Mouse (Mus musculus): Measurements from ENCODE around the gene Mylk. TPM values are rescaled to one million over a fixed set of nuclear protein-coding genes. Genes with fewer than 3 reads are reported as not detected.
A peak's percentile ranks its signal among the peaks of the same experiment; 100 is the strongest.
"Not testable (repeated sequence)": the region's sequence is repeated elsewhere in the genome, so short reads cannot be mapped to it uniquely, and the experiment has no call there.

Gene Mylk
- 2.8 and 6.0 TPM in 2 replicates for polyA plus RNA-seq (2015; fragmentation: Nextera tagmentation; extraction: Ambion mirVana)

DNA sequence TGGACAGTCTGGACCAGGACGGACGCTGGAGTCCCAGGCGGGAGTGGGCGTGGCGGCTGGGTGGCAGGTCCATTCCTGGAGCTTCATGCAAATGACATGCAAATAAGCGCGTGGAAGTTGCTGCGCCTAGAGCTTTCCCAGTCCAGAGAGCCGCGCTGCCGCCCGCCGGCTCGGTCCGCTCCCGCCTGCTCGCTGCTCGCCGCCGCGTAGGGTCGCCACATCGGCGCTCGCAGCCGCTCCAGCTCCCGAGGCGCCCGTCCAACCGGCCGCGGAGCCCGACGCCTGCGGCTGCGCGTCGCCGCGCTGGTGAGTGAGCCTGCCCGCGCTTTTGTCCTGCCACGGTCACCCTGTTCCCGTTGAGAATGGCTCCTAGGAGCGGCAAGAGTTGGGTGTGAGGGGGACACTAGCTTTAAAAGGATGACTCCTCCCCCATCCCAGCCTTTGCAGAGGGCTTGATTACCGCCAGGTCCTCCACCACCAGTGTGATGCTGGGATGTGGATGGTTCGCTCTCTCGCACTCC is at the start of gene Mylk:
Mylk (plus strand) TSS at position 146 of the 521 bp plus-strand sequence.
- H3K4me3 ChIP-seq (replicated peaks; ENCODE audit: low read length): peak within 1 kb of the TSS; percentile 48
- ATAC-seq: peak; percentile 96
- peaks cover 7% of the 10 kb centered on the region for H3K4me1 ChIP-seq (replicated peaks; ENCODE audit: control insufficient read depth, insufficient read depth, low read length)
- H3K9me3 ChIP-seq (ENCODE audit: control insufficient read depth, low read length): no peaks in the 10 kb centered on the region
- H3K36me3 ChIP-seq (ENCODE audit: control insufficient read depth, insufficient read depth): no peaks in the 10 kb centered on the region
- H3K4me2 ChIP-seq (ENCODE audit: low read length): peak within 1 kb of the TSS; percentile 80
- H3K27ac ChIP-seq (ENCODE audit: low read length): no peak within 1 kb of the TSS
- H3K27me3 ChIP-seq (replicated peaks; ENCODE audit: control insufficient read depth, insufficient read depth, low read length): peaks cover 10% of the 10 kb centered on the region
- under 1% methylated on average over 48 of the region's 48 CpGs for WGBS
- H3K9ac ChIP-seq (replicated peaks; ENCODE audit: low read depth, low read length): peak within 1 kb of the TSS; percentile 45

DNA sequence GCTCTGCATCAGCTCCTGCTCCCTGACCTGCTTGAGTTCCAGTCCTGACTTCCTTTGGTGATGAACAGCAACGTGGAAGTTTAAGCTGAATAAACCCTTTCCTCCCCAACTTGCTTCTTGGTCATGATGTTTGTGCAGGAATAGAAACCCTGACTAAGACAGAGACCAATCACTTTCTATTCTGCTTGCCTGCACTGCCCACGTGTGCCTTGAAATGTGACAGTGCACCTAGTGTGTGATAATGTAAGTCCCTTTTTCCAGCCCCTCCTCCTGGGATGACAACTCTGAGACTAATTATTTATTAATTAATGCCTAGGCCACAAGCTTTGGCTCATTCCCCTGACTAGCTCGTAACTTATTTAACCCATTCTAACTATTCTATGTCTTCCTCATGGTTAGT is 46.3 kb upstream of the Mylk start:
- not testable (repeated sequence) for H3K36me3 ChIP-seq (ENCODE audit: control insufficient read depth, insufficient read depth); H3K27ac ChIP-seq (ENCODE audit: low read length); H3K27me3 ChIP-seq (replicated peaks; ENCODE audit: control insufficient read depth, insufficient read depth, low read length); H3K4me1 ChIP-seq (replicated peaks; ENCODE audit: control insufficient read depth, insufficient read depth, low read length); H3K9me3 ChIP-seq (ENCODE audit: control insufficient read depth, low read length); H3K4me2 ChIP-seq (ENCODE audit: low read length); ATAC-seq; H3K4me3 ChIP-seq (replicated peaks; ENCODE audit: low read length); H3K9ac ChIP-seq (replicated peaks; ENCODE audit: low read depth, low read length)
- 75% methylated on average over 3 of the region's 3 CpGs for WGBS

DNA sequence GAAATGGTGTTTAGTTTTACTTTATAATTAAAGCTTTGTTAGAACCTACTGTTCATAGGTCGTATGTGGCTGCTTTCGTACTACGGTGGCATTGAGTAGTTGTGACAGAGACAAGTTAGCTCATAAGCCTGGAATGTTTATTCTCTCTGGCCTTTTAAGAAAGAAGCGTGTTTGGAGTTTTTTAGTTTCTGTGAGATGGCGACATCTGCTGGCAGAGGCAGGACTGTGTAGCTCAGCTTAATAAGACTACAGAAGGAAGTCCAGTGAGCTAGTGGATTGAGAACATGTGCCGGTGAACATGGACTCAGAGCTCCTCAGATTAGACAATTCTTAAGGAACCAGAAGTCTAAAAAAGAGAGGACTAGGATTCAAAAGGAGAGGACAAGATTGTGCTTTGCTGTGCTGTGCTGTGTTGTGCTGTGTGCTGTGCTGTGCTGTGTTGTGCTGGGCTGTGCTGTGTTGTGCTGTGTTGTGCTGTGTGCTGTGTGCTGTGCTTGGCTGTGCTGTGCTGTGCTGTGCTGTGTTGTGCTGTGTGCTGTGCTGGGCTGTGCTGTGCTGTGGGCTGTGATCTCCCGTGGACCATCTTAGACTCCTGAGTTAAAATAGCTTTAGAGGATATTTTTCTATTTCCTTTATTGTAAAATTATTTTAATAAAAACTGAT is 44.7 kb upstream of the Mylk start:
- no peaks in the 10 kb centered on the region for H3K27me3 ChIP-seq (replicated peaks; ENCODE audit: control insufficient read depth, insufficient read depth, low read length)
- WGBS: 16% methylated on average over 7 of the region's 7 CpGs
- H3K36me3 ChIP-seq (ENCODE audit: control insufficient read depth, insufficient read depth): no peaks in the 10 kb centered on the region
- H3K9ac ChIP-seq (replicated peaks; ENCODE audit: low read depth, low read length): no peak overlapping the region
- no peak overlapping the region for H3K27ac ChIP-seq (ENCODE audit: low read length)
- H3K4me1 ChIP-seq (replicated peaks; ENCODE audit: control insufficient read depth, insufficient read depth, low read length): no peaks in the 10 kb centered on the region
- H3K9me3 ChIP-seq (ENCODE audit: control insufficient read depth, low read length): no peaks in the 10 kb centered on the region
- H3K4me2 ChIP-seq (ENCODE audit: low read length): no peak overlapping the region
- no peak overlapping the region for H3K4me3 ChIP-seq (replicated peaks; ENCODE audit: low read length)
- peak; percentile 88 for ATAC-seq

DNA sequence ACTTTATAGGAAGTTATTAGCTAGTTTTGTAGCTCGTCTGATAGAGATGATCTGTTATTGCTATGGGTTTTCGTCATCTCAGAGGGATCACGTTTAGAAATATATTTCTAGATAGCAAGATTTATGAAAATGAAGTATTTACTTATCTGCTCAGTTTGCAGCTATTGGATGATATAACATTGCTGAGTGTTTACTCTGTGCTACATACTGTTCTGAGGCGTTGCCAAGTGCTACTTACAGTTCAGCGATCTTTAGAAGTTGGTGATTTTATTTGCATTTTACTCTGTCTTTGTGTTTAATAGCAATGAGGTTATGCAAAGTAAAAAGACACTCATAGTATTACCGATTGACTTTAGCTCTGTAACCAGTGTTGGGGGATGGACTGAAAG is 44.2 kb upstream of the Mylk start:
- H3K27me3 ChIP-seq (replicated peaks; ENCODE audit: control insufficient read depth, insufficient read depth, low read length): no peaks in the 10 kb centered on the region
- H3K9ac ChIP-seq (replicated peaks; ENCODE audit: low read depth, low read length): no peak overlapping the region
- no peaks in the 10 kb centered on the region for H3K36me3 ChIP-seq (ENCODE audit: control insufficient read depth, insufficient read depth)
- no peaks in the 10 kb centered on the region for H3K4me1 ChIP-seq (replicated peaks; ENCODE audit: control insufficient read depth, insufficient read depth, low read length)
- H3K9me3 ChIP-seq (ENCODE audit: control insufficient read depth, low read length): no peaks in the 10 kb centered on the region
- no peak overlapping the region for H3K4me2 ChIP-seq (ENCODE audit: low read length)
- ATAC-seq: no peak
- H3K27ac ChIP-seq (ENCODE audit: low read length): no peak overlapping the region
- WGBS: 83% methylated on average over 6 of the region's 6 CpGs
- H3K4me3 ChIP-seq (replicated peaks; ENCODE audit: low read length): no peak overlapping the region

DNA sequence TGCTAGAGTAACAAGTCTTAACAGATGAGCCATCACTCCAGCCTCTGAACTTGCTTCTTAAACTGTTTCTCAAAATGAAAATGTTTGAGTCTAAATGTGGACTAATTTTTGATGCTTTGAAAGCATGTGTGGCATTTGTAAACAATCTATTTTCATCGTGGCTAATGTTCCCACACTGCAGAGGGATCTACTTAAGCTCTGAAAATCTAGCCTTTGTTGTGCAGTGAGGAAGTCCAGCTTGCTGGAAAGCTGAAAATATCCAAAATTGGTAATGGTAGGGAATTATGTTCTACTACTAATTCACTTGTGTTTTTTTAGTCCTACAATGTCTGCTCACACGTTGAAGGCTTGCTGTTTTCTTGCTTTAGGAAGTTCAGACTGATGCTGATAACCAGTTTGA is 39.0 kb upstream of the Mylk start:
- H3K4me1 ChIP-seq (replicated peaks; ENCODE audit: control insufficient read depth, insufficient read depth, low read length): no peaks in the 10 kb centered on the region
- no peaks in the 10 kb centered on the region for H3K27me3 ChIP-seq (replicated peaks; ENCODE audit: control insufficient read depth, insufficient read depth, low read length)
- no peaks in the 10 kb centered on the region for H3K9me3 ChIP-seq (ENCODE audit: control insufficient read depth, low read length)
- H3K36me3 ChIP-seq (ENCODE audit: control insufficient read depth, insufficient read depth): no peaks in the 10 kb centered on the region
- WGBS: 89% methylated on average over 2 of the region's 2 CpGs
- ATAC-seq: no peak
- H3K4me3 ChIP-seq (replicated peaks; ENCODE audit: low read length): no peak overlapping the region
- H3K4me2 ChIP-seq (ENCODE audit: low read length): no peak overlapping the region
- no peak overlapping the region for H3K27ac ChIP-seq (ENCODE audit: low read length)
- H3K9ac ChIP-seq (replicated peaks; ENCODE audit: low read depth, low read length): no peak overlapping the region

DNA sequence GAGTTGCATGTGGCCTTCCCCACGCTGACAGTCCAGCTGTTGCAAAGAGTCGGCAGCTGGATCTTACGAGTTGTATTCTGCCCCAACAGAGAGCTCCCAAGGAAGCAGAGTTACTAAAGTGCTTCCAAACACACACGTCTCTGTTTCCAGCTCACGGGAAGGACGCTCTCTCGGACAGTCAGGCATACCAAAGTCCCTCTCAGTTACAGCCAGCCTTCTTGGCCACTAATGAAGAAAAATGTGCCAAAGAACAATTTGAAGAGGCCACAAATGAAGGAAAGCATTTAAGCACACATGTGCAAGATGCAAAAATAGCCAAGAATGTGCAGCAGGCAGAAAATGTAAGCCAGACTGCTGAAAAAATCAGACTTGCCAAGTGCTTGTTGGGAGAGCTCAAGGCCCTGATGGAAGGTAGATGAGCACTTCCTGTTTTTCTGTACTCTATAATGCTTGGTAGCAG is 38.5 kb upstream of the Mylk start:
- Histone ChIP-seq H3K36me3 (ENCODE audit: control insufficient read depth, insufficient read depth) (no peaks in the 10 kb centered on the region), H3K4me2 (ENCODE audit: low read length) (no peak overlapping the region), H3K4me3 (replicated peaks; ENCODE audit: low read length) (no peak overlapping the region), H3K27me3 (replicated peaks; ENCODE audit: control insufficient read depth, insufficient read depth, low read length) (no peaks in the 10 kb centered on the region), H3K9me3 (ENCODE audit: control insufficient read depth, low read length) (no peaks in the 10 kb centered on the region), H3K27ac (ENCODE audit: low read length) (no peak overlapping the region), H3K9ac (replicated peaks; ENCODE audit: low read depth, low read length) (no peak overlapping the region), H3K4me1 (replicated peaks; ENCODE audit: control insufficient read depth, insufficient read depth, low read length) (no peaks in the 10 kb centered on the region)
- 80% methylated on average over 7 of the region's 7 CpGs for WGBS
- no peak for ATAC-seq

DNA sequence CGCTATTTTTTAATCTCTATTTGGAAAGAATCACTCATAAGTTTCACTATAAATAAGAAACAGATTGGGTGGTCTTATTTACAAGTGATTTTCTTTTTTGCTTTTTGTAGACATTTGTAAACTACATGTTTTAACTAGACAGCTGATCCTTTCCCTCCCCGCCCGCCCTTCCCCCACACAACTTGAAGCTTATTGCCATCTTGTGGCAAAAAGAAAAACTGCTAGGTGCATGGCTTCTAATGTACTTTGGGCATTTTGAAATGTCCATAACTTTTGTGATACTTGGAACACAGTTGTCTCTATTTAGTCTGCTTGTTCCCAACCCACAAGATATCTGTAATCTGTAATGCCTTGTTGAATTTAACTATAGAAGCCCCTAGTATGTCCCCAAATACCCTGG is 33.5 kb upstream of the Mylk start:
- H3K9me3 ChIP-seq (ENCODE audit: control insufficient read depth, low read length): no peaks in the 10 kb centered on the region
- no peak overlapping the region for H3K4me3 ChIP-seq (replicated peaks; ENCODE audit: low read length)
- 75% methylated on average over 3 of the region's 3 CpGs for WGBS
- no peaks in the 10 kb centered on the region for H3K27me3 ChIP-seq (replicated peaks; ENCODE audit: control insufficient read depth, insufficient read depth, low read length)
- no peaks in the 10 kb centered on the region for H3K4me1 ChIP-seq (replicated peaks; ENCODE audit: control insufficient read depth, insufficient read depth, low read length)
- H3K4me2 ChIP-seq (ENCODE audit: low read length): no peak overlapping the region
- H3K36me3 ChIP-seq (ENCODE audit: control insufficient read depth, insufficient read depth): no peaks in the 10 kb centered on the region; the same call in 1 of the 2 replicates
- no peak overlapping the region for H3K27ac ChIP-seq (ENCODE audit: low read length)
- ATAC-seq: no peak
- no peak overlapping the region for H3K9ac ChIP-seq (replicated peaks; ENCODE audit: low read depth, low read length)

DNA sequence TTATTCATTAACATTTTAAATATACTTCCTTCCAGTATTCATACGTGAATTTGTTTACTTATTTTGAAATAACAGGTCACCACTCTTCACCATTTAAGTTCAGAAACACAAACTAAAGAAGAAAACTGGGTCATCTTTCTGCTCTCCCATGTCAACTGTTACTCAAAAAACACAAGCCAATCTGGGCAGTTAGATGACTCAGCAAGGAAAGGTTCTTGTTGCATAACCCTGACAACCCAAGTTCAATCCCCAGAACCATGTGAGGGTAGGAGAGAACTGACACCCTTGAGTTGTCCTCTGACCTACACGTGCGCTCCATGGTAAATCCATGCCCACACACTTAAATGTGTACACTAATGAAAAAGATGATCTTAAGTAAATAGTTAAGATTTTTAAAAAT is 19.9 kb upstream of the Mylk start:
- Histone ChIP-seq H3K9me3 (ENCODE audit: control insufficient read depth, low read length) (no peaks in the 10 kb centered on the region), H3K27me3 (replicated peaks; ENCODE audit: control insufficient read depth, insufficient read depth, low read length) (no peaks in the 10 kb centered on the region), H3K4me2 (ENCODE audit: low read length) (no peak overlapping the region), H3K36me3 (ENCODE audit: control insufficient read depth, insufficient read depth) (peaks cover 7% of the 10 kb centered on the region; the same call in 1 of the 2 replicates), H3K4me3 (replicated peaks; ENCODE audit: low read length) (no peak overlapping the region), H3K9ac (replicated peaks; ENCODE audit: low read depth, low read length) (no peak overlapping the region), H3K27ac (ENCODE audit: low read length) (no peak overlapping the region), H3K4me1 (replicated peaks; ENCODE audit: control insufficient read depth, insufficient read depth, low read length) (no peaks in the 10 kb centered on the region)
- 98% methylated on average over 3 of the region's 3 CpGs for WGBS
- no peak for ATAC-seq

DNA sequence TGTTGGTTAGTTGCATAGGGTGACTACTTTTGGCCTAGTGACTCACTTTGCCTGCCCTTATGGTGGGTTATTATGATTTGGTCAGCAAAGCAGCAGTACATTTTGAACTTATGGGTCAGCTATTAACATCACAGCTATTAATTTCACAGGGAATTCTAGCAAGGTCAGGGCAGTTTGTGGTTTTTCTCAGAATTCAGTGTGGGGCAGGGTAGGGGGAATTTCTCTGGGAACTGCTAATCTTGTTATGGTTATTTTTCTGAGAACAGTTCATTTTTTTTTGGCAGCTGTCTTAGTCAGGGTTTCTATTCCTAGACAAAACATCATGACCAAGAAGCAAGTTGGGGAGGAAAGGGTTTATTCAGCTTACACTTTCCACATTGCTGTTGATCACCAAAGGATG is 16.4 kb upstream of the Mylk start:
- H3K27ac ChIP-seq (ENCODE audit: low read length); H3K27me3 ChIP-seq (replicated peaks; ENCODE audit: control insufficient read depth, insufficient read depth, low read length); ATAC-seq; H3K4me3 ChIP-seq (replicated peaks; ENCODE audit: low read length); H3K9me3 ChIP-seq (ENCODE audit: control insufficient read depth, low read length); H3K4me2 ChIP-seq (ENCODE audit: low read length); H3K36me3 ChIP-seq (ENCODE audit: control insufficient read depth, insufficient read depth); H3K4me1 ChIP-seq (replicated peaks; ENCODE audit: control insufficient read depth, insufficient read depth, low read length); H3K9ac ChIP-seq (replicated peaks; ENCODE audit: low read depth, low read length): not testable (repeated sequence)
